Mouse (Mus musculus) left cerebral cortex, adult 18-20 months (tissue): Measurements from ENCODE around the gene Ttll12. TPM values are rescaled to one million over a fixed set of nuclear protein-coding genes. Genes with fewer than 3 reads are reported as not detected.

ENCODE experiments used
- DNase-seq, 2 experiments: peaks; one replicate each; pipeline ENCODE4 v3.0.0; 2021 to 2022; ENCODE audit warnings: low spot score in 2 of 2, mixed read lengths in 1 of 2
- long read RNA-seq, 2 experiments: library from polyadenylated mRNA; stranded (forward); transcript quantifications; one replicate each; pipeline ENCODE4 v2.0.0; 2021
- total RNA-seq, 2 experiments: library from RNA; stranded (reverse); gene quantifications; 2 replicates each; pipeline ENCODE4 v1.2.3; 2021

Ttll12 gene
- total RNA-seq: 10 to 100 TPM; 11.2 to 12.4 TPM
- long read RNA-seq, experiment 1, transcript Ttll12-201 (14 exons, 3,774 nt): major isoform, 21 of 27 reads
- long read RNA-seq, experiment 1, partial matches to known transcripts: 3 of 27 reads
- long read RNA-seq, experiment 1, other reads (novel, unspliced or antisense): 3 of 27 reads
- long read RNA-seq, experiment 2, transcript Ttll12-201 (14 exons, 3,774 nt): major isoform, 9 of 13 reads
- long read RNA-seq, experiment 2, partial matches to known transcripts: 2 of 13 reads
- long read RNA-seq, experiment 2, other reads (novel, unspliced or antisense): 2 of 13 reads

GRCm38 (mm10) chr15:83594513-83595363 lies at the start of gene Ttll12:
Gene Ttll12, minus strand, starts transcription at chr15:83595157.
- peak; percentile 98 for DNase-seq

DNA sequence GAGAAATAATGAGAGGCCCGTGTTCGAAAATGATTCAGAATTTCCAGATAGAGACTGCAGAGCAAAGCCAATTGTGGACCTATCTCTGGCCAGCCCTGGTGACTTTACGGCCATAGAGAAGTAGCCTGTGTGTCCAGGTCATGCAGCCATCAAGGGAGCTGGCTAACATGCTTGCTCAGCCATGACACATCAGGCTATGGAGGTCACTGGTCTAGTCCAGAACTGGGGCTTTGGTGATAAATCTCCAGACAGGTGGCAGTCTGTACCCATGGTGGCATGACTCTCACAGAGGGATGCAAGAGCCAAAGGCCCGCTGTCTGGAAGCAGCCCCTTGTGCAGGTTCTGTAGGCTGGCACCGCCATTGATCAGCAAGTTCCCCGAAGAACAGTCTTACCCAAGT lies 47.6 kb upstream of the Ttll12 start:
- no peak for DNase-seq

GRCm38 (mm10) chr15:83640208-83640607 lies 45.3 kb upstream of the Ttll12 start:
- DNase-seq: no peak

- no peak for DNase-seq
Measured at GRCm38 (mm10) chr15:83639160-83639559, 44.2 kb upstream of the Ttll12 start.

DNA sequence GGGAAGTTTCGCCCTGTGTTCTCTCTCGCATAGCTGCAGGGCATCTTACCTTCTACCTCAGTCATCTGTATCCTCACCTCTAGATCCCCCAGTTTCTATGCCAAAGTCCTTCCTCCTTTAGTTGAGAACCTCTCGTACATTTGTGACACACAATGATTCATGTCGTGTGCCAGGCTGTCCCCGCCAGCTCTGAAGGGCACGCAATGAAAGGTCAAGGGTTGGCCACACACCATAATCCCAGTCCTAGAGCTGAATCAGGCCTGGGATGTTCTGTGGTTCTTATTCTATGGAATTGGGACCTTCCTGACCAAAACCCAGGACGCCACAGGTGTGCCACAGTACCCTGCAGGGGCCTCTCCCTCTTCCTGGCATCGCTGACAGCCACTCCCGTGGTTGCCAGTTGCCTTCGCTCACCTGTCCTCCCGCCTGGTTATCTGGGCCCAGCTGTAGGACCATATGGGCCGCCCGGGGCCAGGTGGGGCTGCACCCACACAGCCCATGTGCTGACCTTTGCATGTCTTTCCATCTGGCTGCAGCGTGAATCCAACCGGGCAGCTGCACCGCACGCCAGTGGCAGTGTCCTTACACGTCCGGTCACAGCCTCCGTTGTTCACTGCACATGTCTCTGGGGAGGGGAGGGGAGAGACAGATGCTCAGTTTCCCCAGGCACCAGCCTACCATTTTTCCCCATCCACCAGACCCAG lies 43.4 kb upstream of the Ttll12 start:
- no peak for DNase-seq

- no peak for DNase-seq
Measured at GRCm38 (mm10) chr15:83636759-83637158, 41.8 kb upstream of the Ttll12 start.

DNA sequence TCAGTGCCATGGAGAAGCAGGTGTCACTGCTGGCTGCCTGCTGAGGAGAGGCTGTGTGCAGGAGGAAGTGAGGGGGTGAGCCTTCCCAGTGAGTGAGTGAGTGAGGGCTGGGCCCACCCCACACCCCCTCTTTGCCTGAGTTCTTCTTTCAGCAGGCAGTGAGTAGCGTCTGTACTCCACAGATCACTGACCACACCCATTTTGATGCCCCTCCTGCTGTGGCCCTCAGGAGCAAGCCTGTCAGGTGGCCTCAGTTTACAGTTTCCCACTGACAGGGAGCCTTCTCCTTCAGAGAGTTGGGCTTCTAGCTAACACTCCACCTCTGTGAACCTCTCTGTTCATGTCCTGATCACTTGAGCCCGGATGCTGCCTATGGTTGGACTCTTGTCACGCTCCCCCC lies 40.3 kb upstream of the Ttll12 start:
- no peak for DNase-seq

DNA sequence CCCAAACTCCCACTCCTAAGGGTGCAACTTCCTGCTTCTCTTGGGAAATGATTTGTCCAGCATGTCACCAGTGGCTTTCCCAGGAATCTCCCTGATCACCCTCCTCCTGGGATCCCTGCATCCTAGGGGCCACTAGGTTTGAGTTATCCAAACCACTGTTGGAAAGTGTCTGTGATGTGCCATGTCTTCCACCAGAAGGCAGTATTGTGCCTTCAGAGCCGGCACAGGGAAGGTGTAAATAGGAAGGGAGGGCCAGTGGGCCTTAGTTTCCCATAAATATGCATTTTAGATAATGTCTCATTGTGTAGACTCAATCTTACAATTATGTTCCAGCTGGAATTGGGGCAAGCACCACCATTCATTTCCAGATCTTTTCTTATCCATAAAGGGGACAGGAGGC lies 39.1 kb upstream of the Ttll12 start:
- no peak for DNase-seq

GRCm38 (mm10) chr15:83631071-83631470 lies 36.1 kb upstream of the Ttll12 start:
- DNase-seq: no peak

- DNase-seq: no peak
Measured at GRCm38 (mm10) chr15:83629716-83630115, 34.8 kb upstream of the Ttll12 start.

DNA sequence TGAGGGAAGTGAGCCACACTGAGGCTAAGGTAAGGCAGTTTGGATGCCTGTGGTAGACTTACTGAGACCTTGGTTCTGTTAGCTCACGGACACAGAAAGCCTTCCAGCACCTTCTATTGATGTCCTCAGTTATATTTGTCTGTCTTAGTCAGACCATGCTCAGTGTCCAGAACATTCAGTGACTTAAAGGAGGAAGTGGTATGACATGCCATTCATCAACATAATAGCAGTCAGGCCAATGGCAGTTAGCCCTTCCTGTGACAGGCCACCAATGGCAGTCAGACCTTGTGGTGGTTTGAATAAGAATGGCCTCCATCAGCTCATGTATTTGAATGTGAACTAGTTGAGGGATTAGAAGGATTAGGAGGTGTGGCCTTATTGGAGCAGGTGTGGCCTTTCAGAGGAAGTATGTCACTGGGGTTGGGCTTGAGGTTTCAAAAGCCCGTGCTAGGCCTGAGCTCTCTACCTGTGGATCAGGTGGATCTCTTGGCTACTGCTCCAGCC lies 31.2 kb upstream of the Ttll12 start:
- DNase-seq: no peak

GRCm38 (mm10) chr15:83615245-83615644 lies 20.3 kb upstream of the Ttll12 start:
- DNase-seq: peak; percentile 47 to 49

DNA sequence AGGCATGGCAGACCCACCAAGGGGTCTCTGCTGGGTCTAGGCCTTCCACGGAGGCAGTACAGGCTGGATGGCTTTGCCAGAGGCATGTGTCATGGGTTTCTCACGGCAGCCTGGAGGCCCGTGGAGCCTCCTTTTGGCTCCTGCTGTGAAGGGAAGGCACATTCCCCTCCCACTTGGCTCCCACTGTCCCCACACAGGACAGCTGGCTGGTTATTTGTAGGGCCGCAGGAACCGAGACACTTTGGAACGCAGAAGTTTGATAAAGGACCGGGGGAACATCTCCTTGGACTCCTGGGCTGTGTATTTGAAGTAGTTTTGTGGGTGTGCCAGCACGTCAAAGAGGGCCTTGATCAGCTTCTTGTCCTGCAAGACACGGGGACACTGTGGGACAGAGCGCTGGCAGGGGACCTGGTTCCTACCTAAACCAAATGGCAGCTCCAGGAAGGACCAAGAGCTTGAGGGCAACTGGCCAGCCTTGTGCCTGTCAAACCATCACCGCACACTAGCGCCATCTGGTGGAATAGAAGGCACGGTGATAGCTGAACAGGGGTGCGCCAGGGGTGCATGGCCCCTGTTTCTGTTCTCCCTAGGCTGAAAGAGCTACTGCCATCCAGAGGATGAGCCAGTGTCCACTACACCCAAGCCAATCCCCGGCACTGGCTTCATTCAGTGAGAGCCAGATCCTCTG lies 12.3 kb upstream of the Ttll12 start:
- DNase-seq: peak; percentile 53 to 62

GRCm38 (mm10) chr15:83606700-83607099 lies 11.7 kb upstream of the Ttll12 start:
- no peak for DNase-seq

DNA sequence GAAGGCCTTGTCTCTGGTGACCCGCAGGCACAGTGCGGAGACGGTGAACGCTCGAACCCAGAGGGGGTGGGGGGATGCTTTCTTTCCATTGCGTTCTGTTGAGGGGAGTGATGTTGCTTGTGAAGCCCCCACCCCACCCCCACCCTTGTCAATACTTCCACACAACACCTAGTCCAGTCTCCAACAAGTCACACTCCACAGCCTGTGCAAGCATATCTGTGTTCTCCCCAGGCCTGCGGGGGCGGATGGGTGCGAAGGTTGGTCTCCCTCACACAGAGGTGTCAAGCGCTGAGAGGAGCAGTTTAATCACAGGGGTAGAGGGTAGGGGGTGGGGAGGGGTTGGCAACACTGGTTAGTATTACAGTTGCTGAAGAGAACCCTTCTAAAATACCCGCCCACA lies 11.3 kb upstream of the Ttll12 start:
- DNase-seq: no peak

DNA sequence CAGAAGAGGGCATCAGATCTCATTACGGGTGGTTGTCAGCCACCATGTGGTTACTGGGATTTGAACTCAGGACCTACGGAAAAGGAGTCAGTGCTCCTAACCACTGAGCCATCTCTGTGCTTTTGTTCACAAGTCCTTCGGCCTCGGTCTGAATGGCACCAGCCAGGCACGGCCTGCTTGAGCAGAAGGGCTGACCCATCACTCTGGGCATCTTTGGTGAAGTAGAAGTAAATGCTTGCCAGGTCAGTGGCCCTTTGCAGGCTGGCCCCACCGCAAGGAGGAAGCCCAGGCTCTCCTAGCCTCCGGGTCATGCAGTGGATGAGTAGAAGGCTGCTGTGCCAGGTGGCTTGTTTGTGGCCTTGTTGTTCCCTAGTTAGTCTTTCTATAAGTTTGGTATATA lies 8.5 kb upstream of the Ttll12 start:
- DNase-seq: no peak

DNA sequence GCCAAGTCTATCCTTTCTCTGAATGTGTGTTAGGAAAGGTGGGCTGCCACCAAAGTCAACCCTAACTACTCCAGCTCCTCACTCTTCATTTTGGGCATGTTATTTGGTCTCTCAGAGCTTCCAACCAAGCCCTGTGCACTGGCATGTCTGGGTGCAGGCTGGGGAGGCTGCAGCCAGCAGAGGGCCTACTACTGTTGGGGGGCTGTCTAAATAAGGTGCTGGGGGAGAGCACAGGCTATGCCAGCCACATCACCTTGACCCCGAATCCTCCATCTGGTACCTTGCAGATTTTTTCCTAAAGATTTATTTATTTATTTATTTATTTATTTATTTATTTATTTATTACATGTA lies 8.1 kb upstream of the Ttll12 start:
- no peak for DNase-seq

DNA sequence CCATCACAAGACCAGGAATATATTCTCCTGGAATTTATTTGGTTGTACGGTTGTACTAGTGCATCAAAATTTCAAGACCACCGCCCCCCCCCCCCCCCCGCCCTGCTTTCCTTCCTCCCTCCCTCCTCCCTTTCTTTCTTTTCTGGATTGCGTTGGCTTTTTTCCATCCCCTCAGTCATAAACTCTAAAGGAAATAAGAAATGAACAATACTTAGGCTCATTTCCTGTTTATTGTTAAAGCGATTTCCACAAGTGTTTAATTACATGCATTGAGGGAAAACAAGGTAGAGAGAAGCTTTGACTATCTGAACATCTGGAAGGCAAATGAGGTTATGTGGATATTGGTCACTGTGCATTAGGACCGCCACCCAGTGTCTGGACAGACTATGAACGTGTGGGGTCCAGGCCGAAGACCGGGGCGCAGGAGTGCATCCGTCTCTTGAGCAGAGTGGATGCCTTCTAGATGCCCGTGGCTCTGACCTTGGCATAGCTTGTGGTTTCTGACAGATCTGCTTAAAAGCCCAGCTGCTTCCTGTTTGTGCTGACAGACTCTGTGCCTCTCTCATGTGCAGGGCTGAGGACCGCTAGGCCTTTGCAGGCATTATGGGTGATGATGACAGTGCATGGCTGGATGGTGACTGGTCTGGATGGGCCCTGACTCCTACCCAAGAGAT lies 7.6 kb upstream of the Ttll12 start:
- no peak for DNase-seq

DNA sequence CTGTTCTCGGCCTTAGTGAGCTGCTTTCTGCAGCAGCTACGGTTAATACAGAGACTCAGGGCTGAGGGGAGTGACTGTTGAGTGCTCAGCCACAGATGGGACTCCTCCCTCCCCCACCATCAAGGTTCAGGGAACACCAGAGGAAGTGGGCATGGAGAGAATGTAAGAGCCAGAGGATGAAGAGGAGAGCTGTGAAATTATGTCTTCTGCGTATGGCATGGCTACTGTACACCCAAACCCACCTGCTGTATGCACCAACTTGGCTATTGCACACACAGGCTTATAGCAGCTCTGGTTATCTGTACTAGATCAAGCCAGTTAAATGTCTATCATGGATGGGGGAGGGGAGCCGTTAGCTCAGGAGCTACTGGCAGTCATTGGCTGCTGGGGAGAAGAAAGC lies 6.2 kb upstream of the Ttll12 start:
- DNase-seq: no peak

DNA sequence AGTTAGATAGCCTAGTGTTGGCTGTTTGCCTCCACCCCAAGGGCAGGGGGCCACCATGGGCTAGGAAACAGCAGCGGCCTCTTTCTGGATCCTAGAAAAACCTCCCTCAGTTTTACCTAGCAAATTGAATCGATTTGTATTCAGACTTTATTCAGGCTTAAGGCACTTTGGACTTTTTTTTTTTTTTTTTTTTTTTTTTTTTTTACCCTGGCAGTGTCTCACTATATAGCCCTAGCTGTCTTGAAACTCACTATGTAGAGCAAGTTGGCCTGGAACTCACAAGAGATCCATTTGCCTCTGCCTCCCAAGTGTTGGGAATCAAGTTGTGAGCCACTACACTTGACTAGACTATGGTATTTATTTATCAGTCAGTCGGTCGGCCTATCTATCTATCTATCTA lies 1.9 kb upstream of the Ttll12 start:
- DNase-seq: no peak

DNA sequence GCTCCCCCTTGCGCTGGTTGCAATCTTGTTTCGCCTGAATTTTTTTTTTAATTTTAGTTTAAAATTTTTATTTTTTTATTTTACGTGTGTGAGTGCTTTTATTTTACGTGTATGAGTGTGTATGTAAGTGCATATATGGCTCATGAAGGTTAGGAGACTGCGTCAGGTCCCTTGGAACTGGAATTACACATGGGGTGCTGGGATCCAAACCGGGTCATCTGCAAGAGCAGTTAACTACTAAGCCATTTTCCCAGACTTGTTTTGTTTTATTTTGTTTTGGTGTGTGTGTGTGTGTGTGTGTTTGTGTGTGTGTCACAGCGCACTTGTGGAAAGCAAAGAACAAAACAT lies 381 bp upstream of the Ttll12 start:
- DNase-seq: no peak
